Mouse (Mus musculus) ES-E14 (cell line): Measurements from ENCODE around the gene Pex1.

Experiments
- CHD2 ChIP-seq: IDR thresholded peaks from 2 replicates; pipeline ENCODE4 v1.6.1; 2014; ENCODE audit warnings: mild to moderate bottlenecking, low read depth, low read length, inconsistent platforms
- MAFK ChIP-seq: IDR thresholded peaks from 2 replicates; pipeline ENCODE4 v1.6.1; 2014; ENCODE audit warnings: mild to moderate bottlenecking, low read depth, low read length, inconsistent platforms; ENCODE audit not compliant: insufficient read depth

GRCm38 (mm10) chr5:3646539-3646938 lies 50.7 kb downstream of the Pex1 start:
- TF ChIP-seq MAFK (no peak), CHD2 (no peak)
